Mouse (Mus musculus) forebrain, embryonic 15.5 days (tissue): ENCODE measurements at regions not wholly inside any gene's neighbourhood (a gene's known extent, or its start where the extent isn't known, plus 50 kb on each side); places are given as distances from the start of the nearest gene placed in this dataset.

Source experiments
- ATAC-seq: fragments of 200-750 bp; cut with Nextera tagmentation; replicated peaks from 2 replicates; pipeline ENCODE4 v1.8.0; 2017; ENCODE audit warnings: mild to moderate bottlenecking, moderate TSS enrichment, moderate library complexity
- H3K27ac ChIP-seq: fragments of 300-500 bp; sonication (generic); replicated peaks from 2 replicates; pipeline ENCODE4 v1.5.1; 2015; ENCODE audit warnings: mild to moderate bottlenecking, inconsistent platforms
- H3K27me3 ChIP-seq: fragments of 300-500 bp; sonication (generic); 2 replicates; pipeline ENCODE4 v1.6.1; 2015; ENCODE audit warnings: inconsistent platforms
- H3K36me3 ChIP-seq: fragments of 300-500 bp; sonication (generic); 2 replicates; pipeline ENCODE4 v1.6.1; 2015; ENCODE audit warnings: mild to moderate bottlenecking, inconsistent platforms
- H3K4me1 ChIP-seq: fragments of 300-500 bp; sonication (generic); 2 replicates; pipeline ENCODE4 v1.6.1; 2015; ENCODE audit warnings: inconsistent platforms
- H3K4me2 ChIP-seq: fragments of 300-500 bp; sonication (generic); replicated peaks from 2 replicates; pipeline ENCODE4 v1.6.1; 2015; ENCODE audit warnings: mild to moderate bottlenecking, inconsistent platforms
- H3K4me3 ChIP-seq: fragments of 300-500 bp; sonication (generic); 2 replicates; pipeline ENCODE4 v1.5.1; 2015; ENCODE audit warnings: mild to moderate bottlenecking, inconsistent platforms
- H3K9ac ChIP-seq: fragments of 300-500 bp; sonication (generic); replicated peaks from 2 replicates; pipeline ENCODE4 v1.6.1; 2015; ENCODE audit warnings: mild to moderate bottlenecking, inconsistent platforms
- H3K9me3 ChIP-seq: fragments of 300-500 bp; sonication (generic); 2 replicates; pipeline ENCODE4 v1.6.1; 2016; ENCODE audit warnings: inconsistent platforms
- WGBS: fragments of 180-500 bp; shearing (Covaris S2); methylation state at CpG from one replicate; pipeline ENCODE4 v1.1.7; 2015; ENCODE audit warnings: mixed read lengths; 5-methylcytosine and 5-hydroxymethylcytosine counted together

DNA sequence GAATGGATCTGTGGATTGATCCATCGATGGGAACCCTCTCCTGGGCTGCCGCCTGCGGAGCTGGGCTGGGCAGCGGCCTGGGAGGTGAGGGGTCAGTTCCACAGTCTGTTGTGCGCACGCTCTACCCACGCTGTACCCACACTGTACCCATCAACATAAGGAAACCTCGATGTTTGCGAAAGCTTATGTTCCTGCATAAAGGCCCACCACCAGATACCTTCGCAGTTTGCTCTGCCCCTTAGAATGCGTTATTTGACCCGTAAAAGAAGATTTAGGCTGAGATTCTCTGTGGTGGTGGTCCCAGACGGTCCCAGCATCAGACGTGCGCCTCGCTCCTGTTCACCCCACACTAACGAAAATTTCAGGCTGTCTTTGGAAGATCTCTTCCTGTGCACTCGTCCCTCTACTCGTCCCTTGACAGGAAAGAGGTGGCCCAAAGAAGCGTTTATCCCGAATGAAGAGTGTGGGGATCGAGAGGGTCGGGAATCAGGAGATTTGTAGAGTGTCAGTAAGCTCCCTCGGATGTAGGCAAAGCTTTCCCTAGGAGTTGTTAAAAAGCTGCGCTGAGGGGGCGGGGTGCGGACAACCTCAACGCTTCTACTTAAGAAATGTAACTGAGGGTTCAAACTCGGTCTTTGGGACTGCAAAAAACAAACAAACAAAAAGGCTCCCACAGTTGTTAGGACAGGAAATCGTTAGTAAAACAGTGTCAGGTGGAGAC, 123.9 kb downstream of the Tmem161b start:
- H3K27me3 ChIP-seq: no peaks in the 10 kb centered on the region
- no peaks in the 10 kb centered on the region for H3K9me3 ChIP-seq
- H3K4me1 ChIP-seq: peaks cover 56% of the 10 kb centered on the region
- WGBS: 3% methylated on average over 30 of the region's 30 CpGs
- no peak for ATAC-seq
- peak overlapping the region; percentile 30 for H3K4me3 ChIP-seq
- H3K27ac ChIP-seq: peak overlapping the region; percentile 100
- H3K4me2 ChIP-seq: peak overlapping the region; percentile 75
- H3K9ac ChIP-seq: peak overlapping the region; percentile 73
- no peaks in the 10 kb centered on the region for H3K36me3 ChIP-seq

DNA sequence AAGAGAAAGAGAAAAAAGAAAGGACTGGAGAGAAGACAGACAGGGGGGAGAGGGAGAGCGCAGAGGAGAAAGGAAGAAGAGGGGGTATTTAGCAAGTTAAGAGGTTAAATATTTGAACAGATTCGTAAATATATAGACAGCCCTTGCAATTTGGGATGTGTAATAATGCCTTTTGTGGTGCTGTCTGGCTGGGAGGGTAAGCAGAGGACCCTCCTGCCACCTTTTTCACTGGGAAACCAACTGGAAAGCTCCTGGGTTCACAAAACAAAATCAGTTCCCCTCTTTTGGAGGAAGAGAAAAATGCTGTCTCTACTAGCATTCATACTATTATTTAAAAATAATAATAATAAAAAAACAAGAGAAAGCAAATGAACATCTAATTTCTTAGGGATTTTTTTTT, 124.5 kb downstream of the Tmem161b start:
- Histone ChIP-seq H3K9ac (peak overlapping the region; percentile 73), H3K9me3 (no peaks in the 10 kb centered on the region), H3K4me3 (peak overlapping the region; percentile 30), H3K4me2 (peak overlapping the region; percentile 75), H3K27me3 (no peaks in the 10 kb centered on the region), H3K36me3 (no peaks in the 10 kb centered on the region), H3K4me1 (peaks cover 61% of the 10 kb centered on the region), H3K27ac (peak overlapping the region; percentile 100)
- no peak for ATAC-seq
- 4% methylated on average over 2 of the region's 2 CpGs for WGBS

DNA sequence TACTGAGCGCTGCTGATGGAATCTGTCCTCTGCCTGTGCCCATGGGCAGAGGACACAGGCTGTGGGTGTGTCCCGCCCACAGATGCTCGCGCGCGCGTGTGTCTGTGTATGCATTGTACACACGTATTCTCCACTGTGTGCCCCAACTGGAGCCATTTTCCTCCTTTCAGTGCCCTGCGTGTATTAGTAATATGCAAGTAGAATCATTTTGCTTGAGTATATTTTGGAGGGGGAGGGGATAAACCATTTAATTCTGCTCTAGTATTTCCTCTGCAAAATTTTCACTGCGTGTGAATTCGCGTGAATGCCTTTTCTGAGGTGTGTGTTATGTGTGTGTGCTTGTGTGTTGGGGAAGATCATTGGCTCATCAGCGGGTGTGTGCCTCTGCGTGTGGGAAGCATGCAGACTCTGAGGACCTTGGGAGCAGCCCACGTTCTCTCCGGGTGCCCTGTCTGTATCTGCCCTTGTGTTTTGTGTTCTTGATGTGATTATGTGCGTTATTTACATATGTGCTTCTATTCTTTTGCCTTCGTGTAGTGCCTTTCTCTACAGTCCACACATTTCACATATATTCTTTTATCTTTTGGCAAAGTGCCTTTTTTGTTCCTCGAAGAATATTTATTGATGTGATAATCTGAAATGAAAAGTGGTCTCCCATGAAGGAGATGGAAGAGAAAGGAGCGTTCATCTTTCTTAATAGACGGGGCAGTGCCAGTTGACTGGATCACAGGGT, 125.3 kb downstream of the Tmem161b start:
- no peaks in the 10 kb centered on the region for H3K9me3 ChIP-seq
- peak overlapping the region; percentile 64 for H3K9ac ChIP-seq
- peak; percentile 29 for ATAC-seq
- H3K27ac ChIP-seq: peak overlapping the region; percentile 100
- H3K4me1 ChIP-seq: peaks cover 58% of the 10 kb centered on the region
- H3K27me3 ChIP-seq: no peaks in the 10 kb centered on the region
- WGBS: under 1% methylated on average over 21 of the region's 21 CpGs
- peak overlapping the region; percentile 45 for H3K4me3 ChIP-seq
- H3K36me3 ChIP-seq: no peaks in the 10 kb centered on the region
- H3K4me2 ChIP-seq: peak overlapping the region; percentile 75

DNA sequence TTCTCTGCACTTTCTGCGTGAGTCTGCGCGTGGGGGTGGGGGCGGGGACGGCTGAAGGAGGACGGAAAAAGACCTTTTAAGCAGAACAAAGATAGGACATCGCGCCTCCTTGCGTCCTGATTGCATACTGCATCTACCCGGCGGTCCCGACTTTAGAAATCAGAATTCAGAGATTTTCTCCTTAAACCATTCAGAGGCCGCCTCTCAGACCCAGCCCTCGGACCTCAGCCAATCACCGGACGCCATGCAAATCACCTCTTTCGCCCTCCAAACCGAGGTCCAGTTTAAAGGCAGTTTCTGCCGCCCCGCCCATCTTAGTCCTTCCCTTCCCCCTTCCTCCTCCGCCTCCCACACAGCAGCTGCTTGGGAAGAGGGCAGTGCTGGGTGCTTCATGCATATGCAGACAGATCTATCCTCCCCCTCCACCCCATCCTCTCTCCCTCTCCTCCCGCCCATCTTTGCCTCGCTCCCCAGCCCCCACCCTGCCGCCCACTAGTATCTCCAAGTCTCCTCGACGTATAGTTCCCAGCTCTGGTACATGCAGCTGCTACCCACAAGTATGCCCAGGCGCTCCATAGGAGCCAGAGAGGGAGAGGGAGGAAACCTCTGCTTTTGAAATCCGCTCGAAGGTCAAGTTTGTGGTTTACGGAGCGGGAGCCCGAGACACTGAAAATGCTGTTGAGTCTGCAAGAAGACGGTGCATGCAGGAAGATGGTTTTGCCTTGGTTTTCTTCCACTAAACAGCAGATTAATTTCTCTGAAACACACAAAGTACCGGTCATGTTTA, 126.0 kb downstream of the Tmem161b start:
- Histone ChIP-seq H3K4me1 (peaks cover 56% of the 10 kb centered on the region), H3K9ac (peak overlapping the region; percentile 82), H3K36me3 (no peaks in the 10 kb centered on the region), H3K27ac (peak overlapping the region; percentile 100), H3K4me2 (peak overlapping the region; percentile 75), H3K9me3 (no peaks in the 10 kb centered on the region), H3K27me3 (no peaks in the 10 kb centered on the region), H3K4me3 (peak overlapping the region; percentile 45)
- WGBS: under 1% methylated on average over 34 of the region's 34 CpGs
- ATAC-seq: peak; percentile 97

DNA sequence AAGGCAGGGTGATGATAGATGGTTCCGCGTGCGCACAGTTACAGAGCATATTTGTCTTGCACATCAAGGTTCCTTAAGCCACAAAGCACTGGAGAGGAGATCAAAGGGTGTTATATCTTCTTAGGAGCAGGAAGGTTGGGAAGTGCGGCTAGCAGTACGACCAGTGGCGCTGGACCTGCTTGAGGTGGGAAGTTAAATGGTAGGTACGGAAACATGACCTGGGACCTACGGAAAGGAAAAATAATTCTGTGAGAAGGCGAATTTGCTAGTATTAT, 126.5 kb downstream of the Tmem161b start:
- Histone ChIP-seq H3K36me3 (no peaks in the 10 kb centered on the region), H3K9ac (peak overlapping the region; percentile 82), H3K4me3 (peak overlapping the region; percentile 45), H3K27ac (peak overlapping the region; percentile 100), H3K9me3 (no peaks in the 10 kb centered on the region), H3K4me1 (peaks cover 51% of the 10 kb centered on the region), H3K4me2 (peak overlapping the region; percentile 75), H3K27me3 (no peaks in the 10 kb centered on the region)
- ATAC-seq: peak; percentile 4
- 0% methylated on average over 9 of the region's 9 CpGs for WGBS

DNA sequence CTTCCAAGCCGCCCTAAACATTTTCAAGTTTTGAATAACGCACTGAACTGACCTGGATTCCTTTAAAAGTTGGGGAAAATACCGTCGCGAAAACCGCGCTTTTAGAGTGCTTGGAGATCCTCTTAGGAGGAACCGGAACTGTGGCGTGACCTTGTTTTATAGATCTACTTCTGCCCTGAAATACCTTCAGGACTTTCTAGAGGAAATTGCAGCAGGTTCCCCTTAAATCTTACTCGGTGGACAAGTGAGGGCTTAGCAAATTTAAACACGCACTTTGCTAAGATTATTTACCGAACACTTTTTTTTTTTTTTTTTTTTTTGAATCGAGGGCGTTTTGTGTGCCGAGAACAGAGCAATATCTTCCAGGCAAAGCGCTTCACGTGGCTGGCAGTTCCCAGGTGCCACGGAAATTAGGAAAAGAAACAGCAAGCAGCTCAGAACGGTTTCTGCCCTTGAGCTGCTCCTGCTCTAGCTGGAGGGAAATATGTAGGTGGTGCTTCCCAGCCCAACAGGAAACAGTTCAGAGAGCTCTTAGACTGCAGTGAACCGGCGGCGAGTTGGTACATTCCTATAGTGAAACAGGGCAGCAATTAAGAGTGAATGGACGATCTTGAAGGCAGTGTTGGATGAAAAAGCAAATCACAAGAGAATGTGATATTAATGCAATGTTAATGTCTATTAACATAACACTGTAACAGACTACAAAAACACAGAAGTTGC, 127.1 kb downstream of the Tmem161b start:
- peak overlapping the region; percentile 82 for H3K9ac ChIP-seq
- H3K27me3 ChIP-seq: no peaks in the 10 kb centered on the region
- H3K27ac ChIP-seq: peak overlapping the region; percentile 100
- H3K4me3 ChIP-seq: peak overlapping the region; percentile 45
- H3K9me3 ChIP-seq: no peaks in the 10 kb centered on the region
- H3K36me3 ChIP-seq: no peaks in the 10 kb centered on the region
- under 1% methylated on average over 23 of the region's 23 CpGs for WGBS
- H3K4me1 ChIP-seq: peaks cover 46% of the 10 kb centered on the region
- no peak for ATAC-seq
- H3K4me2 ChIP-seq: peak overlapping the region; percentile 75

DNA sequence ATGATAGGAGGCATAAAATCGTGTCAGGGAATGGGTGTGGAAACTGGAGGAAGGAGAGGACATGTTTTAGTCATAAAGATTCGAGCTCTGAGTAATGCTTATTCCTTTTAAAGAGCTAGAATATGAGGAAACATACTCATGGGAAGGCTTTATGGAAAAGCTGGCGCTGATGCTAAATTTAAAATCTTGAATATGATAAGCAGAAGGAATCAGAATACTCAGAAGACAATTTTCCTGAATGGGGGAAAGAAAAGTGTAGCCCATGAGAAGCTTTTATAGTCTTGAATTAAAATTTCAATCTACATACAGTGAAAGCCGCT, 127.6 kb downstream of the Tmem161b start:
- Histone ChIP-seq H3K9me3 (no peaks in the 10 kb centered on the region), H3K4me2 (peak overlapping the region; percentile 75), H3K4me3 (peak overlapping the region; percentile 45), H3K27me3 (no peaks in the 10 kb centered on the region), H3K27ac (peak overlapping the region; percentile 100), H3K4me1 (peaks cover 41% of the 10 kb centered on the region), H3K36me3 (no peaks in the 10 kb centered on the region), H3K9ac (peak overlapping the region; percentile 82)
- ATAC-seq: no peak
- 20% methylated on average over 4 of the region's 4 CpGs for WGBS

DNA sequence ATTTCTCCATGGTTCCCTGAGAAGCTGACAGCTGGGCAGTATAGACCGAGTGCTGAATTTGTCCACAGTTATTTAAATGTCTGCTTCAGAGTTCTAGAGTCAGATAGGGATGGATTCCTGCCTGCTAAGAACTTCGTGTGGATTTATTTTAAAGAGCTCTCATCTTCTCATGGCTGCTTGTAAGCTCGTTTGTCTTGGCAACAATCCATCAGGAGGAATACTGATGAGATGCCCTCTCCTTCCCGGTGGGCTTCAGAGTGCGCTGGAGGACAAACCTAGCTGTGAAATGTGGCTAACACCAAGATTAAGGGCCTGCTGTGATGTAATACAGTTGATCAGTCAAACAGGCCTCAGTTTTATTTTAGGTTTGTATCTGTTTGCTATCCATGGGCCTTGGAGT, 128.7 kb downstream of the Tmem161b start:
- H3K4me2 ChIP-seq: peak overlapping the region; percentile 75
- 28% methylated on average over 5 of the region's 5 CpGs for WGBS
- ATAC-seq: no peak
- peak overlapping the region; percentile 100 for H3K27ac ChIP-seq
- H3K4me1 ChIP-seq: peaks cover 32% of the 10 kb centered on the region
- H3K9ac ChIP-seq: no peak overlapping the region
- no peaks in the 10 kb centered on the region for H3K36me3 ChIP-seq
- H3K9me3 ChIP-seq: no peaks in the 10 kb centered on the region
- H3K27me3 ChIP-seq: no peaks in the 10 kb centered on the region
- H3K4me3 ChIP-seq: no peak overlapping the region

DNA sequence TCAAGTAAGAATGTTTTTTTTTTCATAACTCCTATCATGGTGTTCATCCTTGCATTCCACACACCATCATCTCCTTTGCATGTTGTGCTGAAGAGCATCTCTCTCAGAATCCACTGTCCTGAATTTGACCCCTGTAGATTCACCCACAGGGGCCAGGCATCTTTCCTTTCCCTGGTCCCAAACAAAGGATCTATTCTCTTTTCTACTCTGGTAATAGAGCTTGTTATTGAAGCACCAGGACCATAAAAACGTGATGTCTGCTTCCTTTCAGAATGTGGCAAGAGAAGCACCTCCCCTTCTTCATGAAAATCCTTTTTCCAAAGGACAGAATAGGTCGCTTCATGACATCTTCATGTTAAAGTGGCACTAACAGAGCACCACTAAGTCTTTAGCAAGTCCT, 134.4 kb downstream of the Tmem161b start:
- ATAC-seq: no peak
- Histone ChIP-seq H3K4me3 (no peak overlapping the region), H3K9me3 (no peaks in the 10 kb centered on the region), H3K36me3 (no peaks in the 10 kb centered on the region), H3K27ac (no peak overlapping the region), H3K4me2 (no peak overlapping the region), H3K27me3 (no peaks in the 10 kb centered on the region), H3K9ac (no peak overlapping the region), H3K4me1 (peaks cover 2% of the 10 kb centered on the region; the same call in 1 of the 2 replicates)
- 39% methylated on average over 2 of the region's 2 CpGs for WGBS

DNA sequence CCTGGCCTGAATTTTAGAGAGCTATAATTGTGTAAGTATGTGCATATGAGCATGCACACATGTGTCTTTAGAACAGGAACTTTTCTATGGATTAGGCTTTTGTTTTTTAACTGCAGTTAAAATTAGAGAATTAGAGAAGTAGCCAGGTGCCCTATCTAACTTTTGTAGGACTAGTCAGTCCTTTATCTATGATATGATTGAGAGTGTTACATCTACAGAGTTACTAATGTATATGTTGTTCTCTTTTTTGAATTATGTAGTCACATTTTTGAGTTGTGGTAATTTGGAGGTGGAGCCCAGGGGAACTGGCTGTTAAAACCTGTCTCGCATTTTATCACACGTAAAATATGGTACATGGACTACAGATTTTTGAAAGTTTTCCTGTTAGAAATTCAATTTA, 138.4 kb downstream of the Tmem161b start:
- H3K27ac ChIP-seq: no peak overlapping the region
- WGBS: 96% methylated on average over 2 of the region's 2 CpGs
- no peaks in the 10 kb centered on the region for H3K9me3 ChIP-seq
- ATAC-seq: no peak
- H3K4me3 ChIP-seq: no peak overlapping the region
- H3K9ac ChIP-seq: no peak overlapping the region
- no peaks in the 10 kb centered on the region for H3K27me3 ChIP-seq
- no peaks in the 10 kb centered on the region for H3K4me1 ChIP-seq
- H3K4me2 ChIP-seq: no peak overlapping the region
- no peaks in the 10 kb centered on the region for H3K36me3 ChIP-seq

DNA sequence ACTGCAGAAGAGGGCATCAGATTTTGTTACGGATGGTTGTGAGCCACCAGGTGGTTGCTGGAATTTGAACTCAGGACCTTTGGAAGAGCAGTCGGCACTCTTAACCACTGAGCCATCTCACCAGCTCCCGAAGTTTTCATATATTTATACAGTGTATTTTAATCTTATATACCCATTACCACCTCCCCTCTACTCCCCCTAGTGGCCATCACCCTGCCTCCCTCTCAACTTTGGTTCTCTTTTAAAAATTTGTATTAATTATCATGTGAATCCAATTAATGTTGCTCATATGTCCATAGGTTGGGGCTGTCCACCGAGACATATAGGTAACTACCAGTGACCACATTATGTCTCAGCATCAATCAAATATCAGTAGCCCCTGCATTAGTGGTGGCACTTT, 142.0 kb downstream of the Tmem161b start:
- no peak overlapping the region for H3K9ac ChIP-seq
- no peak for ATAC-seq
- H3K36me3 ChIP-seq: no peaks in the 10 kb centered on the region
- no peak overlapping the region for H3K27ac ChIP-seq
- no peaks in the 10 kb centered on the region for H3K9me3 ChIP-seq
- no peak overlapping the region for H3K4me3 ChIP-seq
- no peaks in the 10 kb centered on the region for H3K4me1 ChIP-seq
- no peak overlapping the region for H3K4me2 ChIP-seq
- WGBS: 94% methylated on average over 4 of the region's 4 CpGs
- no peaks in the 10 kb centered on the region for H3K27me3 ChIP-seq

DNA sequence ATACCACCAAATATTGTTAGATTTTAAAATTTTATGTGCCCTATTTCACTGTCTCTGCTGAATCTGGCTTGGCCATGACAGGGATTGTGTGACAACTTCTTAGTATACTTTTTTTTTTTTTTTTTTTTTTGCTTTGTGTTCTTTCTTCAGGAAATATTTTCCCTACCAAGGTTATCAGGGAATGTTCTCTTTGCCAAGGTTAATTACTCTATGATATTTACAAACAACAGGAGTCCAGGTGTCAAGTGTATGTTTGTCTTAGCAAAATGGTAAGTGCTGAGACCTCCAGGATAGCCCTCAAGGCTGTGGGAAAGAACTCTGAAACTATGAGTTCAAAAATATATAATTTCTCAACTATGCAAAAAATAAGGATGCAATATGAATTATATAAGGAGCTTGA, 143.4 kb downstream of the Tmem161b start:
- H3K4me2 ChIP-seq: no peak overlapping the region
- no peaks in the 10 kb centered on the region for H3K4me1 ChIP-seq
- no peak overlapping the region for H3K4me3 ChIP-seq
- no peak overlapping the region for H3K9ac ChIP-seq
- ATAC-seq: no peak
- H3K9me3 ChIP-seq: no peaks in the 10 kb centered on the region
- no peaks in the 10 kb centered on the region for H3K36me3 ChIP-seq
- H3K27ac ChIP-seq: no peak overlapping the region
- no peaks in the 10 kb centered on the region for H3K27me3 ChIP-seq
